Mouse (Mus musculus) intestine, postnatal 0 days (tissue): ENCODE data around the gene Triobp. TPM values are rescaled to one million over a fixed set of nuclear protein-coding genes. Genes with fewer than 3 reads are reported as not detected.

ENCODE experiments used
- ATAC-seq: fragments of 200-750 bp; cut with Nextera tagmentation; 2 replicates; pipeline ENCODE4 v1.8.0; 2017; ENCODE audit warnings: mild to moderate bottlenecking, moderate TSS enrichment, moderate library complexity
- H3K27ac ChIP-seq: fragments of 300-500 bp; sonication (generic); 2 replicates; pipeline ENCODE4 v1.5.1; 2014; ENCODE audit warnings: mild to moderate bottlenecking, low read depth, low read length, moderate library complexity
- H3K27me3 ChIP-seq: fragments of 300-500 bp; sonication (generic); replicated peaks from 2 replicates; pipeline ENCODE4 v1.6.1; 2014; ENCODE audit warnings: low read length, mixed read lengths; ENCODE audit not compliant: control insufficient read depth, insufficient read depth
- H3K36me3 ChIP-seq: fragments of 300-500 bp; sonication (generic); 2 replicates; pipeline ENCODE4 v1.6.1; 2014; ENCODE audit warnings: mild to moderate bottlenecking, moderate library complexity; ENCODE audit not compliant: control insufficient read depth, insufficient read depth
- H3K4me1 ChIP-seq: fragments of 300-500 bp; sonication (generic); replicated peaks from 2 replicates; pipeline ENCODE4 v1.6.1; 2014; ENCODE audit warnings: antibody characterized with exemption, low read length, mixed read lengths; ENCODE audit not compliant: control insufficient read depth, insufficient read depth
- H3K4me2 ChIP-seq: fragments of 300-500 bp; sonication (generic); replicated peaks from 2 replicates; pipeline ENCODE4 v1.6.1; 2014; ENCODE audit warnings: low read depth, mild to moderate bottlenecking, moderate library complexity
- H3K4me3 ChIP-seq: fragments of 300-500 bp; sonication (generic); 2 replicates; pipeline ENCODE4 v1.5.1; 2014; ENCODE audit warnings: low read depth, low read length
- H3K9ac ChIP-seq: fragments of 300-500 bp; sonication (generic); 2 replicates; pipeline ENCODE4 v1.6.1; 2014; ENCODE audit warnings: mild to moderate bottlenecking, low read depth, low read length
- H3K9me3 ChIP-seq: fragments of 300-500 bp; sonication (generic); 2 replicates; pipeline ENCODE4 v1.6.1; 2016; ENCODE audit warnings: mixed run types; ENCODE audit not compliant: control insufficient read depth
- CTCF ChIP-seq: sonication (generic); IDR thresholded peaks from 2 replicates; pipeline ENCODE4 v1.5.1; 2016; ENCODE audit warnings: low read depth, mild to moderate bottlenecking, control low read depth, antibody characterized with exemption, moderate library complexity
- WGBS: fragments of 180-500 bp; shearing (Covaris S2); extraction: QIAGEN DNeasy Blood & Tissue Kit; methylation state at CpG from one replicate; pipeline ENCODE4 v1.1.7; 2014; 5-methylcytosine and 5-hydroxymethylcytosine counted together
- polyA plus RNA-seq: library from polyadenylated mRNA; unstranded; fragments of >200 nt; fragmentation: Nextera tagmentation; extraction: Ambion mirVana; gene quantifications from 2 replicates; pipeline ENCODE4 v1.2.1, GENCODE M21; 2015

Triobp gene
- polyA plus RNA-seq, 1 experiment from 2014 or later = 39.4 TPM

- Histone ChIP-seq H3K4me2 (no peak overlapping the region), H3K9ac (no peak overlapping the region), H3K4me1 (no peaks in the 10 kb centered on the region), H3K36me3 (peaks cover 70% of the 10 kb centered on the region), H3K27me3 (no peaks in the 10 kb centered on the region), H3K27ac (no peak overlapping the region), H3K4me3 (no peak overlapping the region), H3K9me3 (no peaks in the 10 kb centered on the region)
- ATAC-seq = no peak
- 86% methylated on average over 11 of the region's 11 CpGs for whole genome bisulfite sequencing
- TF ChIP-seq CTCF = no peak
Measured at GRCm38 (mm10) chr15:78999586-78999985, 52.1 kb downstream of the Triobp start.

GRCm38 (mm10) chr15:79000357-79000791 is 52.9 kb downstream of the Triobp start:
- WGBS = 82% methylated on average over 7 of the region's 7 CpGs
- no peaks in the 10 kb centered on the region for H3K27me3 ChIP-seq
- TF ChIP-seq CTCF = no peak
- H3K36me3 ChIP-seq = peaks cover 69% of the 10 kb centered on the region
- no peak for ATAC-seq
- no peak overlapping the region for H3K4me3 ChIP-seq
- no peak overlapping the region for H3K9ac ChIP-seq
- H3K27ac ChIP-seq = no peak overlapping the region
- no peaks in the 10 kb centered on the region for H3K9me3 ChIP-seq
- H3K4me1 ChIP-seq = no peaks in the 10 kb centered on the region
- no peak overlapping the region for H3K4me2 ChIP-seq

- no peak overlapping the region for H3K27ac ChIP-seq
- no peaks in the 10 kb centered on the region for H3K9me3 ChIP-seq
- no peak overlapping the region for H3K4me3 ChIP-seq
- TF ChIP-seq CTCF = no peak
- ATAC-seq = no peak
- H3K4me2 ChIP-seq = no peak overlapping the region
- peaks cover 75% of the 10 kb centered on the region for H3K36me3 ChIP-seq
- no peak overlapping the region for H3K9ac ChIP-seq
- H3K4me1 ChIP-seq = no peaks in the 10 kb centered on the region
- H3K27me3 ChIP-seq = no peaks in the 10 kb centered on the region
- WGBS = 91% methylated on average over 5 of the region's 5 CpGs
Measured at GRCm38 (mm10) chr15:79001559-79001958, 54.0 kb downstream of the Triobp start.

GRCm38 (mm10) chr15:79002036-79002435 is 54.5 kb downstream of the Triobp start:
- 53% methylated on average over 19 of the region's 19 CpGs for WGBS
- ATAC-seq = no peak
- peaks cover 80% of the 10 kb centered on the region for H3K36me3 ChIP-seq

GRCm38 (mm10) chr15:79003079-79003478 is 55.6 kb downstream of the Triobp start:
- no peak for ATAC-seq
- no peak for TF ChIP-seq CTCF
- WGBS = 95% methylated on average over 3 of the region's 3 CpGs
- Histone ChIP-seq H3K27ac (no peak overlapping the region), H3K4me3 (no peak overlapping the region), H3K9me3 (no peaks in the 10 kb centered on the region), H3K36me3 (peaks cover 80% of the 10 kb centered on the region), H3K4me1 (no peaks in the 10 kb centered on the region), H3K9ac (no peak overlapping the region), H3K27me3 (no peaks in the 10 kb centered on the region), H3K4me2 (no peak overlapping the region)

More at GRCm38 (mm10) chr15:79002036-79002435, 54.5 kb downstream of the Triobp start:
- no peak overlapping the region for H3K9ac ChIP-seq
- H3K4me1 ChIP-seq = no peaks in the 10 kb centered on the region
- H3K4me3 ChIP-seq = no peak overlapping the region
- no peak overlapping the region for H3K4me2 ChIP-seq
- no peaks in the 10 kb centered on the region for H3K9me3 ChIP-seq
- no peaks in the 10 kb centered on the region for H3K27me3 ChIP-seq
- no peak overlapping the region for H3K27ac ChIP-seq
- no peak for TF ChIP-seq CTCF

GRCm38 (mm10) chr15:79005581-79005980 is 58.1 kb downstream of the Triobp start:
- no peaks in the 10 kb centered on the region for H3K4me1 ChIP-seq
- WGBS = 69% methylated on average over 9 of the region's 9 CpGs

GRCm38 (mm10) chr15:79006638-79007037 is 59.1 kb downstream of the Triobp start:
- Histone ChIP-seq H3K4me1 (no peaks in the 10 kb centered on the region), H3K36me3 (peaks cover 53% of the 10 kb centered on the region), H3K4me2 (no peak overlapping the region), H3K9me3 (no peaks in the 10 kb centered on the region), H3K27ac (no peak overlapping the region), H3K27me3 (no peaks in the 10 kb centered on the region), H3K9ac (no peak overlapping the region), H3K4me3 (no peak overlapping the region)
- no peak for ATAC-seq
- WGBS = 79% methylated on average over 3 of the region's 3 CpGs
- TF ChIP-seq CTCF = no peak

More at GRCm38 (mm10) chr15:79005581-79005980, 58.1 kb downstream of the Triobp start:
- no peak overlapping the region for H3K4me2 ChIP-seq
- H3K27ac ChIP-seq = no peak overlapping the region
- ATAC-seq = no peak
- no peak overlapping the region for H3K9ac ChIP-seq
- H3K4me3 ChIP-seq = no peak overlapping the region
- H3K36me3 ChIP-seq = peaks cover 62% of the 10 kb centered on the region
- H3K27me3 ChIP-seq = no peaks in the 10 kb centered on the region
- H3K9me3 ChIP-seq = no peaks in the 10 kb centered on the region
- TF ChIP-seq CTCF = no peak
